Mouse (Mus musculus): Measurements from ENCODE around the gene Entpd3. TPM values are rescaled to one million over a fixed set of nuclear protein-coding genes. Genes with fewer than 3 reads are reported as not detected.

The Entpd3 gene
- polyA plus RNA-seq (2012), result 0.01 TPM in 1 of 2 replicates, not detected in the other

DNA sequence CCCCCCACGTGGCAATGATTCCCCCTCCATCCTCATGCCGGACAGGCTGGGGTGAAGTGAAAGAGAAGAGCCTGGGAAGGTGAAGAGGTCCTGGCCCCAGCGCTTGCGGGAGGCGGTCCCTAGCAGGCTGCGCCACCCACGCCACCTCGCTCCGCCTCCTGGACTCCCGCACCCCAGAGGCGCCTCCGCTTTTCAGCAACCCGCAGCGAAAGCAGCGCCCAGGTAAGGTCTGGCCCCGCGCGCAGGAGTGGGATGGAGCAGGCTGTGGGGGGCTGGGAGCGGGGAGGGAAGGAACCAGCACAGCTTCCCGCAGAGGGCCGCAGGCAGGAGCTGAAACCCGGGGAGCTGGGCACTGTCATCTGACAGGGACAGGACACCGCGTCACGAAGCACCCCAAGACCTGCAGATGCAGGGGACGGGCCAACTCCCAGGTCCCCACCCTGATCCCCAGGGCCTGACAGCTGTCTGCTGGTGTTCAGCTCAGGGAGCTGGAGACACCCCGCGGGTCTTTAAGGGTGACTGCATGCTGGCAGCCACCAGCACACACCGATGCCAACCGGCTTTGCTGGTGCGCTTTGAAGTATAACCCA, at the start of gene Entpd3:
Gene Entpd3, plus strand, starts transcription at position 157 of the 590 bp plus-strand sequence.

DNA sequence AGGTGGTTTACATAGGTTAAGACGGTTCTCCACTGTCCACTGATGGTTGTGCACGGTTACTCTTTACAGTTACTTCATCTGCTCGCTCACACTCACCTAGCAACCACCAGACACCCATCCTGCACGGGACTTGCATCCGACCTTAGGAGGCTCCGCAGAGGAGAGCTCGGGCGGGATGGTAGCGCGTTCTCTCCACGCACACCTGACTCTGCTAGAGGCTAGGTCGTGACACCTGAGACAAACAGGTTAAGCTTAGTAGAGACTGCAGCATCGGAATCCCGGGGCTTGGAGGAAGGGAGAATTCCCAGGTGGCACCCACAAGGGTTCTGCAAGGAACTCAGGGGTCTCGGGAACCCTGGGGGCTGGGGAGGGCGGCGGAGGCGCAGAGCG, 47.6 kb upstream of the Entpd3 start, which contains the start of gene Eif1b:
Gene Eif1b, plus strand, starts transcription at position 223 of the 390 bp plus-strand sequence.

DNA sequence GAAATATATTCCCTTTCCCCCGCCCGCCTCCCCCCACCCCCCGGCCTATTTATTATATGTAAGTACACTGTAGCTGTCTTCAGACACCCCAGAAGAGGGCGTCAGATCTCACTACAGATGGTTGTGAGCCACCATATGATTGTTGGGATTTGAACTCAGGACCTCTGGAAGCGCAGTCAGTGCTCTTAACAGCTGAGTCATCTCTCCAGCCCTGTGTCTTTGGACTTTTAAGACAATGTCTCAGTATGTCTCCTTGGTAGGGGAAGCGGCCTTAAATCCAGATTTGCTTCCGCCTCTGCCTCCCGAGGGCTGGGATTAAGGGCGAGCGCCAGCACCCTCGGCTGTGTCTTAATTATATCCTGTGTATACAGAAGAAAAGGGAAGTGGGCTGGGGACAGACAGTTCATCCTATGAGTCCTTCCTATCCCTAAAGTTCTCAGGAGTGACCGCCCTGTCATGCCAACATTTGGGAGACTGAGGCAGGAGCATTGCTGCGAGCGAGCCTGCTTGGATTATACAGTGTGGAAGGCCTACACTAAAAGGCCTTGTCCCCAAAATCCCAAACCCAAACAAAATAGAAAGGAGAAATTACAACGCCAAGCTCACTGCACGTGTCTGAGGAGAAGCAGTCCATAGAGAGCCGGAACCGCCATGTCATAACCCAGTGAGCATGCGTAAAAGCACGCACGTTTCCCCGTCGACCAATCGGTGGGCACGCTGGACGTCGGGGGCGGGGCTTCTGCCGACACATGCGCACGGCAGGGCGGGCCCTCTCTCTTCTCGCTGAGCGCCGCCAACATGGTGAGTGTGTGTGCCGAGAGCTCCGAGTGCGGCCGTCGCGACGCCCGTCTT, 31.3 kb downstream of the Entpd3 start, which contains the start of gene Rpl14:
Gene Rpl14, plus strand, starts transcription at position 704 of the 852 bp plus-strand sequence.

Other genes with a start within 250 kb of the Entpd3 start
- 0.54 and 0.56 TPM in 2 replicates for gene Myrip, start 238.3 kb upstream of the Entpd3 start, polyA plus RNA-seq (2012)
- 103 and 107 TPM in 2 replicates for gene Eif1b, start 47.6 kb upstream of the Entpd3 start, polyA plus RNA-seq (2012)
- gene Rpl14, start 31.6 kb downstream of the Entpd3 start, polyA plus RNA-seq (2012), result 1,216 and 1,490 TPM in 2 replicates